8 mouse cellular contexts compared by ENCODE assay signal in genomic region chr17:28882810-28883209, GRCm38 (mm10). TPM values are rescaled to one million over a fixed set of nuclear protein-coding genes. Genes with fewer than 3 reads are reported as not detected.
DNase-seq lines count a peak whose midpoint lies in the region; ATAC-seq lines count a peak whose summit lies in the region.

No protein-coding gene starts in this region.

- H3K4me1 ChIP-seq in heart, embryonic 14.5 days (ENCODE audit: control insufficient read depth in 2 of 2, insufficient read depth in 2 of 2, low read length in 2 of 2), result no peaks in the 10 kb centered on the region
- H3K4me1 ChIP-seq in heart, embryonic 10.5 days, result peaks cover 11% of the 10 kb centered on the region
- H3K4me1 ChIP-seq in hindbrain, embryonic 16.5 days (ENCODE audit: control insufficient read depth, insufficient read depth, low read depth, low read length), result peaks cover 4% of the 10 kb centered on the region
- peaks cover 8% of the 10 kb centered on the region for H3K4me1 ChIP-seq in neural tube, embryonic 15.5 days

- H3K4me2 ChIP-seq in heart, embryonic 14.5 days (ENCODE audit: low read length), result peak overlapping the region; percentile 47
- peak overlapping the region; percentile 40 for H3K4me2 ChIP-seq in hindbrain, embryonic 16.5 days (ENCODE audit: low read length)
- peak overlapping the region; percentile 46; the same call in 1 of the 2 replicates for H3K4me2 ChIP-seq in neural tube, embryonic 15.5 days

- no peak overlapping the region for H3K9ac ChIP-seq in heart, embryonic 14.5 days (ENCODE audit: low read length)
- H3K9ac ChIP-seq in hindbrain, embryonic 16.5 days (ENCODE audit: low read depth, low read length), result no peak overlapping the region
- no peak overlapping the region for H3K9ac ChIP-seq in neural tube, embryonic 15.5 days (replicated peaks)

- 50% methylated on average over 8 of the region's 8 CpGs for WGBS in heart, embryonic 14.5 days
- WGBS in heart, embryonic 10.5 days, result 49% methylated on average over 8 of the region's 8 CpGs
- 58% methylated on average over 8 of the region's 8 CpGs for WGBS in hindbrain, embryonic 16.5 days
- WGBS in neural tube, embryonic 15.5 days, result 60% methylated on average over 8 of the region's 8 CpGs

- H3K9me3 ChIP-seq in heart, embryonic 14.5 days (ENCODE audit: control insufficient read depth, low read length), result no peaks in the 10 kb centered on the region
- no peaks in the 10 kb centered on the region for H3K9me3 ChIP-seq in heart, embryonic 10.5 days
- no peaks in the 10 kb centered on the region; the same call in 1 of the 2 replicates for H3K9me3 ChIP-seq in hindbrain, embryonic 16.5 days (ENCODE audit: control insufficient read depth, low read length)
- H3K9me3 ChIP-seq in neural tube, embryonic 15.5 days (replicated peaks), result no peaks in the 10 kb centered on the region

- peaks cover 15% of the 10 kb centered on the region for H3K27me3 ChIP-seq in heart, embryonic 14.5 days (ENCODE audit: control insufficient read depth, insufficient read depth, low read length)
- peaks cover 36% of the 10 kb centered on the region for H3K27me3 ChIP-seq in heart, embryonic 10.5 days (ENCODE audit: insufficient read depth, poor library complexity, severe bottlenecking)
- 0 out of 2 replicates have a peak, but pooled peaks cover 2% of the 10 kb centered on the region for H3K27me3 ChIP-seq in hindbrain, embryonic 16.5 days (replicated peaks; ENCODE audit: control insufficient read depth, insufficient read depth, low read length)
- 0 out of 2 replicates have a peak, but pooled peaks cover 4% of the 10 kb centered on the region for H3K27me3 ChIP-seq in neural tube, embryonic 15.5 days (replicated peaks)

- H3K36me3 ChIP-seq in heart, embryonic 14.5 days (ENCODE audit: control insufficient read depth, insufficient read depth, low read length), result no peaks in the 10 kb centered on the region
- no peaks in the 10 kb centered on the region for H3K36me3 ChIP-seq in heart, embryonic 10.5 days
- H3K36me3 ChIP-seq in hindbrain, embryonic 16.5 days (ENCODE audit: control insufficient read depth, insufficient read depth, low read length), result no peaks in the 10 kb centered on the region
- H3K36me3 ChIP-seq in neural tube, embryonic 15.5 days, result no peaks in the 10 kb centered on the region

- no peak for ATAC-seq in heart, embryonic 14.5 days (ENCODE audit: insufficient number of reproducible peaks, insufficient read depth, low FRiP score, low read depth)
- ATAC-seq in hindbrain, embryonic 16.5 days, result no peak
- no peak for ATAC-seq in neural tube, embryonic 15.5 days (ENCODE audit: low FRiP score)

- no peak overlapping the region for H3K4me3 ChIP-seq in heart, embryonic 14.5 days (ENCODE audit: control insufficient read depth in 1 of 2, insufficient read depth in 1 of 2, low read depth in 1 of 2, low read length in 2 of 2)
- no peak overlapping the region for H3K4me3 ChIP-seq in heart, embryonic 10.5 days
- no peak overlapping the region for H3K4me3 ChIP-seq in hindbrain, embryonic 16.5 days (ENCODE audit: low read length)
- no peak overlapping the region for H3K4me3 ChIP-seq in neural tube, embryonic 15.5 days (replicated peaks)

- no peak for DNase-seq in heart, embryonic 10.5 days (ENCODE audit: low spot score)
- peak; percentile 40 for DNase-seq in thymus, postnatal 0 days (ENCODE audit: low spot score)
- DNase-seq in thymus, adult 18-20 months, result no peak
- DNase-seq in adrenal gland, postnatal 10 days, result no peak
- no peak for DNase-seq in right cerebral cortex, adult 2 months (ENCODE audit: low spot score in 2 of 2)

- H3K27ac ChIP-seq in heart, embryonic 14.5 days (replicated peaks in 1 of 2; ENCODE audit: control insufficient read depth in 1 of 2, insufficient read depth in 1 of 2, low read depth in 2 of 2, low read length in 2 of 2), result no peak overlapping the region
- no peak overlapping the region for H3K27ac ChIP-seq in heart, embryonic 10.5 days
- no peak overlapping the region for H3K27ac ChIP-seq in hindbrain, embryonic 16.5 days (ENCODE audit: low read depth, low read length)
- no peak overlapping the region for H3K27ac ChIP-seq in neural tube, embryonic 15.5 days (replicated peaks)

RNA-seq across cellular contexts. Expression of gene Pnpla1, which starts 24.6 kb away (rescaled TPM):
- 0.11 TPM in 1 of 2 replicates, not detected in the other for polyA plus RNA-seq in heart, embryonic 14.5 days (2014; fragmentation: Nextera tagmentation; extraction: Ambion mirVana)
- polyA plus RNA-seq in heart, embryonic 10.5 days (2016; fragmentation: Nextera tagmentation; extraction: Ambion mirVana), result not detected in 2 replicates
- 0.10 TPM in 1 of 2 replicates, not detected in the other for polyA plus RNA-seq in thymus, postnatal 0 days (2015; fragmentation: Nextera tagmentation; extraction: Ambion mirVana)
- not detected in 2 replicates for polyA plus RNA-seq in hindbrain, embryonic 16.5 days (2015; fragmentation: Nextera tagmentation; extraction: Ambion mirVana)
- 0.06 and 0.15 TPM in 2 replicates for polyA plus RNA-seq in neural tube, embryonic 15.5 days (2015; fragmentation: Nextera tagmentation; extraction: Ambion mirVana)
- total RNA-seq in adrenal gland, postnatal 10 days (2021), result not detected

RNA-seq across cellular contexts. Expression of gene 4930539E08Rik, which starts 32.3 kb away (rescaled TPM):
- 0.09 TPM in 2 replicates for polyA plus RNA-seq in heart, embryonic 14.5 days (2014; fragmentation: Nextera tagmentation; extraction: Ambion mirVana)
- polyA plus RNA-seq in heart, embryonic 10.5 days (2016; fragmentation: Nextera tagmentation; extraction: Ambion mirVana), result 0.13 and 0.25 TPM in 2 replicates
- polyA plus RNA-seq in thymus, postnatal 0 days (2015; fragmentation: Nextera tagmentation; extraction: Ambion mirVana), result 1.4 and 2.2 TPM in 2 replicates
- 2.4 TPM in 2 replicates for polyA plus RNA-seq in hindbrain, embryonic 16.5 days (2015; fragmentation: Nextera tagmentation; extraction: Ambion mirVana)
- 1.1 and 1.6 TPM in 2 replicates for polyA plus RNA-seq in neural tube, embryonic 15.5 days (2015; fragmentation: Nextera tagmentation; extraction: Ambion mirVana)
- under 1 TPM; 0.09 to 0.12 TPM for total RNA-seq in adrenal gland, postnatal 10 days (2021)
